Mouse (Mus musculus): ENCODE data around the gene Supv3l1.

The Supv3l1 gene

GRCm38 (mm10) chr10:62412906-62413605 is 36.5 kb downstream of the Supv3l1 start:
- no peak for DNase-seq

DNA sequence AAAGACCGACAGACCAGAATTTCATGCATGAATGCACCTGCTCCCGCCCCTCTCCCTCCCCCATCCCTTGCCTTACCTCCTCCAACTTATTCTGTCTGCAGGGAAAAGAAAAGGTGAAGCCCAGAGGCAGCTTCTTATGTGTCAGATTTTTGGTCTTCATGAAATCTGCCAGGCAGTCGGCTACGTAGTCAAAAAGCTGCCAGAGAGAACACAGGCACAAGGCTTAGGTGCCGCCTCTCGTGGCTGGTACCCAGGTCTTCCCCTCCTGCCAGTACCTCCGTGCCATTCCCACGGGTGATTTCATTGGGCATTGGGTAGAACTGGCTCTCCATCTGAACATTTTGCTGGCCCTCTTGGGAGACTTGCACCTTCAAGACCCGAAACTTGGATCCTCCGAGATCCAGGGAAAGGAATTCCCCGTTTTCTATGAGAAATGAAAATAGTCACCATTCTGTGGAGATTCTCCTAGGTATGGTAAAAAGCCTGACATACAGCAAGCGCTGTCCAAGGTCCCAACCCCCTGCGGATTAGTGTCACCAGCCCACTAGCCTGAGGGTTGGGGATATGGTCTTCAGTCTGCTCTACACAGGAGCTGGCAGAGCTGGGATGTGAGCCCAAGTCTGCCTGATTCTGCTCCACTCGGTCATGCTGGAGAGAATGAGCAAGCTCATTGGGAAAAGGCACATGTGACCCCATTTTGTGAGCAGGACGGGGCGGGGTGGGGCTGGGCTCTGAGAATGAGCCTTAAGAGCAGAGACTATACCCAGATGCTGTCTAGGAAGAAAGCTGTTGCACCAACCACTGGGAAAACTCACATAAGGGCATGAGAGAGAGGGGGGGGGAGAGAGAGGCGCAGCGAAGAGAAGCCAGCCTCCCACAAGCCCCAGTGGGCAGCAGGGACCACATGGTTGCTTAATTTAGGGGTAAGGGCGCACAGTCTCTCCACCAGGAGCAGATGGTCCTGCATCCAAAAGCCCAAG is 37.8 kb downstream of the Supv3l1 start:
- no peak for DNase-seq

DNA sequence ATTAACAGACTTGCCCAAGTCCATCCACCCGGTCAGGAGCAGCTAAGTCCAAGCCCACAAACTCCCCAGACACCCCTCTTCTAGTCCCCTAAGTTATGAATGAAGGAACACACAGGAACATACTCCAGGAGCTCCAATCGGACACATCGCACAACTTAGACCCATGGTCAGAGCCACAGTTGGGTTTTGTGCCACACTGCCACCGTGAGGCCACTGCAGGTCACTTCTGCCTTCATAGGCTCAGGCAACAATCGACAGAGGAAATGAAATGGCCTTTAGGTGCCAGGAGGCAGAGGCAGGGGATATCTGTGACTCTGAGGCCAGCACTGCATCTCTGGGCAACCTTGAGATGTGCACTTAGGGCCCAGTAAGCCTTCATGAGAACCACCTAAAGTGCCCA is 38.6 kb downstream of the Supv3l1 start:
- peak; percentile 17 to 25 for DNase-seq

- DNase-seq, result peak; percentile 45 to 54
These were observed 44.6 kb downstream of the Supv3l1 start for GRCm38 (mm10) chr10:62404901-62405300.

DNA sequence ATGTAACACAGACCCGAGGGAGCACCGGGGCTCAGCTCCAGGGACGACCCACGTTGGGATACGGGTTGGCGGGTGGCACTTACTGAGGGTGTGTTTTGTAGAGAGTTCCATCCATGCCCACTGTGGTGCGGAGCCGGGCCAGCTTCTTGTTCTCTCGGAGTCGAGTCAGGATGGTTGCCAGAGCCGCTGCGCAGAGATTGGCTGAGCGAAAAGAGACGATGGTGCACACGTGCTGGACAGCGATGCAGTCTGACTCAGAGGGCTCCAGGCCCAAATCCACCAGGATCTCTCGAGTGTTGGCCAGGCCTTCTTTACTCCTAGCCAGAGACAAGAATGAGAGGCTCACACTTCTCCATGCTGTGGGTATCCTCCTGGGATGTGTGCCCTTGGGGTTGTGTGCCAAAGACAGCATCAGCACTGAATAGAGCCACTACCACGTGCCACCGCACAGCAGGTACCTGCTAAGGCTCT is 47.9 kb downstream of the Supv3l1 start:
- DNase-seq, result no peak

GRCm38 (mm10) chr10:62383011-62383410 is 66.5 kb downstream of the Supv3l1 start:
- DNase-seq, result no peak

DNA sequence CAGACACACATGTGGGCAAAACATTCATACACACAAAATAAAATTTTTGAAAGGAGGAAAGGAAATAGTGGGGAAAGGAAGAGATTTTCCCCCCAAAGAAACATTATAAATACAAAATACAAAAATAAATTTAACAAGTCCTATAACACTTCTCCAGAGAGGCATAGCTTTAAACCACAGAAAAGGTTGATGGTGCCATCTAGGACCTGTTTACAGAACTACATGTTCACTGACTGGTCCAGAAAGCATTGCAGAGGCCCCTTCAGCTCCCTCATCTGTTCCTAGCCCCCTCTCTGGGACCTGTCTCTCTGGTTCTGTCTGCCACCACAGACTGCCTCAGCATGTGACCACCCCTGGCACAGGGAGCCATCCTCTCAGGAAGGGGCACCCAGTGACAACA is 68.6 kb downstream of the Supv3l1 start:
- no peak for DNase-seq

DNA sequence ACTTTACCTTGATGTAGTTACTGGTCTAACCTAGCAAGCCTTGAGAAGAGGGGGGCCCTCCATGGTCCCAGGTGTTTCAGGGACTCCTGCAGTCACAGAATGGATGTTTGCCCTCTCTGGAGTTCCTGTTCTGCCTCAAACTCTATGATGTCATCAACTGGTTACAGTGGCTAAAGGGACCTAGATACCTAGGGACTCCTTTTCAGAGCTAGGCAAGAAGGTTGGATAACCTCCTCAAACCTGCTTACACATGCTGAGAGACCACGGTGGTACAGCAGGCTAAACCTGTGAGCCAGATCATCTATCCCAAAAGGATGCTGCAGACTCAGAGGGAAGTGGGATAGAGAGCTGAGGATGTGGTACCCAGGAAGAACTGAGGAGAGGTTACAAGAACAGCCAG is 69.7 kb downstream of the Supv3l1 start, which contains the start of gene Hk1:
Gene Hk1, minus strand, starts transcription at position 101 of the 400 bp plus-strand sequence.
- DNase-seq, result no peak

Data from thymus, adult 18-20 months (tissue).